34 mouse cellular contexts compared by ENCODE assay signal in the genomic region with DNA sequence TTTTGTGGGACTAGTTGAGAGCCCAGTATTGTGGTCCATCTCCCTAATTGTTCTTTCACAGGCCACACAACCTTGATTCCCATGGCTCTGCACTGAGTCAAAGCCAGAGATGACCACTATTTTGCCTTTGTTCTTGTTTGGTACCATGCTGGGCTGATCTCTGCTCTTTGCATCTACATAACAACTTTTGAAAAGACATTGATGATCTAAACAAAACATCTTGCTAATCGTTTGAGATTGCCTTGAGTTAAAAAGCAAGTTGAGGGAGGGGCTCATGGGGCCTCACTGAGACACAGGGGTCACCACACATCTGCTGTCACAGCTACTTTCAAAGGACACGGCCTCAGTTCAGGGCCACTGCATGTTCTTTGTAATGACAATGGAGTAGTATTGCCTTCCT. TPM values are rescaled to one million over a fixed set of nuclear protein-coding genes. Genes with fewer than 3 reads are reported as not detected.
DNase-seq lines count a peak whose midpoint lies in the region; ATAC-seq lines count a peak whose summit lies in the region.
"Had no signal": no experiment of that assay in that cellular context is flagged by ENCODE, and none has a peak within 500 bp of the region (broad histone marks: within the 10 kb centered on the region; RNA-seq: fewer than 3 reads in every experiment).

No protein-coding gene starts in this region.

- H3K27ac ChIP-seq in hindbrain, embryonic 10.5 days, result 0 out of 2 replicates have a peak overlapping the region, but pooled peaks have one; percentile 29
- no peak overlapping the region for H3K27ac ChIP-seq in hindbrain, embryonic 16.5 days (ENCODE audit: low read depth, low read length)
- H3K27ac ChIP-seq: embryonic facial prominence, embryonic 12.5 days; embryonic facial prominence, embryonic 15.5 days; gastrocnemius, adult 2 months; heart, embryonic 13.5 days; hindbrain, embryonic 14.5 days had no signal

- peaks cover 18% of the 10 kb centered on the region for H3K4me1 ChIP-seq in hindbrain, embryonic 10.5 days (replicated peaks)
- H3K4me1 ChIP-seq in hindbrain, embryonic 16.5 days (ENCODE audit: control insufficient read depth, insufficient read depth, low read depth, low read length), result no peaks in the 10 kb centered on the region
- H3K4me1 ChIP-seq: embryonic facial prominence, embryonic 12.5 days; heart, embryonic 13.5 days had no signal

- no peaks in the 10 kb centered on the region for H3K36me3 ChIP-seq in hindbrain, embryonic 10.5 days
- H3K36me3 ChIP-seq in hindbrain, embryonic 16.5 days (ENCODE audit: control insufficient read depth, insufficient read depth, low read length), result no peaks in the 10 kb centered on the region
- H3K36me3 ChIP-seq: embryonic facial prominence, embryonic 12.5 days; embryonic facial prominence, embryonic 15.5 days; heart, embryonic 13.5 days had no signal

- no peak overlapping the region for H3K4me2 ChIP-seq in hindbrain, embryonic 16.5 days (ENCODE audit: low read length)
- H3K4me2 ChIP-seq: embryonic facial prominence, embryonic 12.5 days; embryonic facial prominence, embryonic 15.5 days; heart, embryonic 13.5 days; hindbrain, embryonic 14.5 days had no signal

- ATAC-seq in hindbrain, embryonic 16.5 days, result no peak
- ATAC-seq: forebrain, embryonic 14.5 days; forebrain, postnatal 0 days; intestine, postnatal 0 days had no signal

- WGBS in hindbrain, embryonic 10.5 days, result 12% methylated on average over 2 of the region's 2 CpGs
- 5% methylated on average over 2 of the region's 2 CpGs for WGBS in hindbrain, embryonic 16.5 days

- no peak overlapping the region for H3K4me3 ChIP-seq in hindbrain, embryonic 10.5 days
- H3K4me3 ChIP-seq in hindbrain, embryonic 16.5 days (ENCODE audit: low read length), result no peak overlapping the region
- H3K4me3 ChIP-seq: embryonic facial prominence, embryonic 12.5 days; embryonic facial prominence, embryonic 15.5 days; gastrocnemius, adult 2 months; heart, embryonic 13.5 days had no signal

- DNase-seq in embryo, embryonic 10.5 days (ENCODE audit: low spot score), result peak; percentile 11
- DNase-seq in embryo, embryonic 9.5 days (ENCODE audit: extremely low spot score), result no peak
- DNase-seq in hindbrain, embryonic 10.5 days (ENCODE audit: low spot score), result peak; percentile 6
- DNase-seq in ES-CJ7 (ENCODE audit: low read depth, low spot score) (peak; percentile 39), ZHBTc4 (ENCODE audit: low read depth, low spot score) (peak; percentile 68)
- no peak for DNase-seq in kidney, adult 18-20 months
- DNase-seq in layer of hippocampus, adult 18-20 months (ENCODE audit: low spot score in 2 of 2), result no peak
- DNase-seq: adrenal gland, postnatal 10 days; adrenal gland, postnatal 36 days; cerebellum, adult 18-20 months; cerebellum, adult 9-10 months; cerebellum, postnatal 25 days; embryo, embryonic 11 days; forebrain, postnatal 0 days; gastrocnemius, adult 2 months; gastrocnemius, postnatal 14 days; heart, adult 18-20 months; heart, postnatal 14 days had no signal

- H3K9me3 ChIP-seq in hindbrain, embryonic 10.5 days, result no peaks in the 10 kb centered on the region
- no peaks in the 10 kb centered on the region for H3K9me3 ChIP-seq in hindbrain, embryonic 16.5 days (ENCODE audit: control insufficient read depth, low read length)
- H3K9me3 ChIP-seq: embryonic facial prominence, embryonic 12.5 days; embryonic facial prominence, embryonic 15.5 days; heart, embryonic 13.5 days had no signal

- H3K9ac ChIP-seq in hindbrain, embryonic 16.5 days (ENCODE audit: low read depth, low read length), result no peak overlapping the region
- H3K9ac ChIP-seq: embryonic facial prominence, embryonic 12.5 days; embryonic facial prominence, embryonic 15.5 days; forebrain, postnatal 0 days; heart, embryonic 13.5 days; hindbrain, embryonic 14.5 days had no signal

- no peaks in the 10 kb centered on the region for H3K27me3 ChIP-seq in hindbrain, embryonic 10.5 days (ENCODE audit: insufficient read depth, poor library complexity, severe bottlenecking)
- H3K27me3 ChIP-seq in hindbrain, embryonic 16.5 days (replicated peaks; ENCODE audit: control insufficient read depth, insufficient read depth, low read length), result no peaks in the 10 kb centered on the region
- H3K27me3 ChIP-seq: embryonic facial prominence, embryonic 15.5 days had no signal

RNA-seq across cellular contexts. Expression of gene Krt6a, which starts 8.3 kb away (rescaled TPM):
- polyA plus RNA-seq in hindbrain, embryonic 10.5 days (2016; fragmentation: Nextera tagmentation; extraction: Ambion mirVana), result not detected in 2 replicates
- polyA plus RNA-seq in hindbrain, embryonic 16.5 days (2015; fragmentation: Nextera tagmentation; extraction: Ambion mirVana), result 0.17 and 0.18 TPM in 2 replicates
- total RNA-seq in layer of hippocampus, adult 18-20 months (2021), result not detected
- total RNA-seq: adrenal gland, adult 18-20 months; adrenal gland, postnatal 10 days; adrenal gland, postnatal 36 days; common myeloid progenitor, adult 5-6 weeks; forebrain, postnatal 0 days; gastrocnemius, adult 2 months; gastrocnemius, postnatal 14 days; heart, adult 18-20 months; heart, postnatal 14 days; MEL had no signal
- polyA plus RNA-seq: forebrain, embryonic 11.5 days; forebrain, embryonic 14.5 days; forebrain, postnatal 0 days; frontal cortex, adult 2 months; heart, embryonic 13.5 days; hindbrain, embryonic 11.5 days; hindbrain, embryonic 14.5 days; intestine, embryonic 14.5 days had no signal

RNA-seq across cellular contexts. Expression of gene Krt5, which starts 10.3 kb away (rescaled TPM):
- 0.16 and 2.1 TPM in 2 replicates for polyA plus RNA-seq in hindbrain, embryonic 10.5 days (2016; fragmentation: Nextera tagmentation; extraction: Ambion mirVana)
- polyA plus RNA-seq in hindbrain, embryonic 16.5 days (2015; fragmentation: Nextera tagmentation; extraction: Ambion mirVana), result 0.15 and 0.22 TPM in 2 replicates
- under 1 TPM; 0.43 to 0.84 TPM for total RNA-seq in layer of hippocampus, adult 18-20 months (2021)
- total RNA-seq: adrenal gland, adult 18-20 months; adrenal gland, postnatal 10 days; adrenal gland, postnatal 36 days; common myeloid progenitor, adult 5-6 weeks; forebrain, postnatal 0 days; gastrocnemius, adult 2 months; gastrocnemius, postnatal 14 days; MEL had no signal
- polyA plus RNA-seq: forebrain, embryonic 14.5 days; forebrain, postnatal 0 days; frontal cortex, adult 2 months; hindbrain, embryonic 14.5 days; intestine, embryonic 14.5 days had no signal

RNA-seq across cellular contexts. Expression of gene Krt6b, which starts 22.3 kb away (rescaled TPM):
- polyA plus RNA-seq in hindbrain, embryonic 10.5 days (2016; fragmentation: Nextera tagmentation; extraction: Ambion mirVana), result not detected in 2 replicates
- polyA plus RNA-seq in hindbrain, embryonic 16.5 days (2015; fragmentation: Nextera tagmentation; extraction: Ambion mirVana), result not detected in 2 replicates
- not detected for total RNA-seq in layer of hippocampus, adult 18-20 months (2021)
- total RNA-seq: adrenal gland, adult 18-20 months; adrenal gland, postnatal 10 days; adrenal gland, postnatal 36 days; common myeloid progenitor, adult 5-6 weeks; forebrain, postnatal 0 days; gastrocnemius, adult 2 months; gastrocnemius, postnatal 14 days; heart, adult 18-20 months; MEL had no signal
- polyA plus RNA-seq: embryonic facial prominence, embryonic 12.5 days; forebrain, embryonic 11.5 days; forebrain, embryonic 14.5 days; forebrain, postnatal 0 days; frontal cortex, adult 2 months; heart, embryonic 13.5 days; hindbrain, embryonic 11.5 days; hindbrain, embryonic 14.5 days; intestine, embryonic 14.5 days had no signal

RNA-seq across cellular contexts. Expression of gene Krt71, which starts 40.5 kb away (rescaled TPM):
- polyA plus RNA-seq in hindbrain, embryonic 10.5 days (2016; fragmentation: Nextera tagmentation; extraction: Ambion mirVana), result not detected in 2 replicates
- 1.7 and 1.8 TPM in 2 replicates for polyA plus RNA-seq in hindbrain, embryonic 16.5 days (2015; fragmentation: Nextera tagmentation; extraction: Ambion mirVana)
- total RNA-seq in layer of hippocampus, adult 18-20 months (2021), result not detected
- total RNA-seq: adrenal gland, adult 18-20 months; adrenal gland, postnatal 10 days; adrenal gland, postnatal 36 days; common myeloid progenitor, adult 5-6 weeks; gastrocnemius, adult 2 months; gastrocnemius, postnatal 14 days; heart, adult 18-20 months; heart, postnatal 14 days; MEL had no signal
- polyA plus RNA-seq: embryonic facial prominence, embryonic 12.5 days; forebrain, embryonic 11.5 days; forebrain, embryonic 14.5 days; forebrain, postnatal 0 days; frontal cortex, adult 2 months; heart, embryonic 13.5 days; hindbrain, embryonic 11.5 days; intestine, embryonic 14.5 days; intestine, postnatal 0 days had no signal

RNA-seq across cellular contexts. Expression of gene Gm5478, which starts 55.2 kb away (rescaled TPM):
- not detected in 2 replicates for polyA plus RNA-seq in hindbrain, embryonic 10.5 days (2016; fragmentation: Nextera tagmentation; extraction: Ambion mirVana)
- polyA plus RNA-seq in hindbrain, embryonic 16.5 days (2015; fragmentation: Nextera tagmentation; extraction: Ambion mirVana), result not detected in 2 replicates
- total RNA-seq in layer of hippocampus, adult 18-20 months (2021), result not detected
- total RNA-seq: adrenal gland, adult 18-20 months; adrenal gland, postnatal 10 days; adrenal gland, postnatal 36 days; common myeloid progenitor, adult 5-6 weeks; forebrain, postnatal 0 days; gastrocnemius, adult 2 months; gastrocnemius, postnatal 14 days; gastrocnemius, postnatal 4 days; heart, adult 18-20 months; heart, postnatal 14 days; MEL had no signal
- polyA plus RNA-seq: embryonic facial prominence, embryonic 12.5 days; embryonic facial prominence, embryonic 15.5 days; forebrain, embryonic 11.5 days; forebrain, embryonic 14.5 days; forebrain, postnatal 0 days; frontal cortex, adult 2 months; heart, embryonic 13.5 days; heart, embryonic 16.5 days; hindbrain, embryonic 11.5 days; hindbrain, embryonic 14.5 days; intestine, embryonic 14.5 days; intestine, postnatal 0 days had no signal

Comparison
In these comparisons a context has a peak if more than half of its experiments do, and no peak if none do; other contexts are left out.
1. DNase-seq: peak in embryo, embryonic 10.5 days (single experiment), hindbrain, embryonic 10.5 days (single experiment), ES-CJ7 (single experiment) and ZHBTc4 (single experiment); none in embryo, embryonic 9.5 days (single experiment), kidney, adult 18-20 months (single experiment) and layer of hippocampus, adult 18-20 months (0 of 2).